Mouse (Mus musculus) forebrain, embryonic 11.5 days (tissue): ENCODE measurements around the gene Nup188. TPM values are rescaled to one million over a fixed set of nuclear protein-coding genes. Genes with fewer than 3 reads are reported as not detected.

Source experiments
- ATAC-seq: fragments of 200-750 bp; cut with Nextera tagmentation; replicated peaks from 2 replicates; pipeline ENCODE4 v1.8.0; 2017; ENCODE audit warnings: moderate TSS enrichment; ENCODE audit not compliant: low FRiP score
- DNase-seq: peaks from one replicate; pipeline ENCODE4 v3.0.0-alpha.2; 2017; ENCODE audit warnings: low spot score
- H3K27ac ChIP-seq: fragments of 300-500 bp; sonication (generic); 2 replicates; pipeline ENCODE4 v1.5.1; 2014; ENCODE audit warnings: low read depth, low read length
- H3K27me3 ChIP-seq: fragments of 300-500 bp; sonication (generic); 2 replicates; pipeline ENCODE4 v1.6.1; 2014; ENCODE audit warnings: mild to moderate bottlenecking, low read length, mixed read lengths; ENCODE audit not compliant: control insufficient read depth, insufficient read depth
- H3K36me3 ChIP-seq: fragments of 300-500 bp; sonication (generic); 2 replicates; pipeline ENCODE4 v1.6.1; 2014; ENCODE audit warnings: mild to moderate bottlenecking, low read length, moderate library complexity, mixed read lengths; ENCODE audit not compliant: control insufficient read depth, insufficient read depth
- H3K4me1 ChIP-seq: fragments of 300-500 bp; sonication (generic); replicated peaks from 2 replicates; pipeline ENCODE4 v1.6.1; 2014; ENCODE audit warnings: low read length, mixed read lengths; ENCODE audit not compliant: control insufficient read depth, insufficient read depth
- H3K4me2 ChIP-seq: fragments of 300-500 bp; sonication (generic); 2 replicates; pipeline ENCODE4 v1.6.1; 2014; ENCODE audit warnings: low read depth, mild to moderate bottlenecking, low read length, moderate library complexity, mixed read lengths; ENCODE audit not compliant: severe bottlenecking
- H3K4me3 ChIP-seq: fragments of 300-500 bp; sonication (generic); 2 replicates; pipeline ENCODE4 v1.5.1; 2014; ENCODE audit warnings: low read depth, low read length
- H3K9ac ChIP-seq: fragments of 300-500 bp; sonication (generic); 2 replicates; pipeline ENCODE4 v1.6.1; 2014; ENCODE audit warnings: low read length
- H3K9me3 ChIP-seq: fragments of 300-500 bp; sonication (generic); 2 replicates; pipeline ENCODE4 v1.6.1; 2016; ENCODE audit warnings: low read length, mixed read lengths; ENCODE audit not compliant: control insufficient read depth
- WGBS: fragments of 180-500 bp; shearing (Covaris S2); extraction: QIAGEN DNeasy Blood & Tissue Kit; methylation state at CpG from one replicate; pipeline ENCODE4 v1.1.7; 2014; 5-methylcytosine and 5-hydroxymethylcytosine counted together
- polyA plus RNA-seq: library from polyadenylated mRNA; unstranded; fragments of >200 nt; fragmentation: Nextera tagmentation; extraction: Ambion mirVana; gene quantifications from 2 replicates; pipeline ENCODE4 v1.2.1, GENCODE M21; 2014

Nup188 gene
- polyA plus RNA-seq, 1 experiment from 2014 or later, result 65.8 TPM

DNA sequence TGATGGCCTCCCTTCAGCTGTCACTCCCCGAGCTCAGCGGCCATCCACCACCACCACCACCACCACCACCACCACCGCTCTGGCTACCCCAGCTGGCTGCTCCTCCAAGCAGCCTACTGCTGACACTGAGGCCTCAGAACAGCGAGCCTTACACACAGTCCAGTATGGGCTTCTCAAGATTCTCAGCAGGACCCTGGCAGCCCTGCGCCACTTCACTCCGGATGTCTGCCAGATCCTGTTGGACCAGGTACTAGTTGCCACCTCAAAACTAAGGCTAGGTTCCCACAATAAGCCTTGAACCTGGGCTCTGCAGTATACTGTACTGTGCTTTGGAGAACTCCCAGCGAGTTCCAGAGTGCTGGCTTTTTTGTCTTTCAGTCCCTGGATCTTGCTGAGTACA lies 56.3 kb downstream of the Nup188 start:
- WGBS, result 93% methylated on average over 7 of the region's 7 CpGs

DNA sequence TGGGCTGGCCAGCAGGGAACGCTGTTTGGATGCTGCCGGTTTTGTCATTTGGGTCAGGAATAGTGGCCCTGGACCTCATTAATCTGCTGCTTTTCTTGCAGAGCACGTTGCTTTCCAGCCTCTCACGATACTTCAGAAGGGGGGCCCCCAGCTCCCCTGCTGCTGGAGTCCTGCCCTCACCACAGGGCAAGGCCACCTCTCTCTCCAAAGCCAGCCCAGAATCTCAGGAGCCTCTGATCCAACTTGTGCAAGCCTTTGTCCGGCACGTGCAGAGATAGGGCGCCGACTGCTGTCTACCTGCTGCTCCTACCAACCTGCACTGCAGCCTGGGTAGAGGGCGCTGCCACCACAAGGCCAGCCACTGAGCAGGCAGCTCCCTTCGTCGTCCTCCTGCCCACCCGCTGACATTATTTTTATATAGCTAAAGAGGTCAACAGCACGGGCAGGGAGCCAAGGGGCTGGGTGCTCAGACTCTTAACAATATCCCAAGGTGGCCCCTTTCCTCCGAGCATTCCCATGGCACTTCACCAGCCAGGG lies 57.5 kb downstream of the Nup188 start:
- H3K27me3 ChIP-seq, result no peaks in the 10 kb centered on the region
- 85% methylated on average over 14 of the region's 14 CpGs for WGBS
- H3K9me3 ChIP-seq, result no peaks in the 10 kb centered on the region
- no peak overlapping the region for H3K9ac ChIP-seq
- no peaks in the 10 kb centered on the region for H3K4me1 ChIP-seq
- H3K4me3 ChIP-seq, result no peak overlapping the region
- ATAC-seq (no peak), DNase-seq (no peak)
- H3K27ac ChIP-seq, result no peak overlapping the region
- no peak overlapping the region for H3K4me2 ChIP-seq
- peaks cover 31% of the 10 kb centered on the region for H3K36me3 ChIP-seq

More for the DNA sequence above, 56.3 kb downstream of the Nup188 start:
- no peak overlapping the region for H3K4me2 ChIP-seq
- no peaks in the 10 kb centered on the region for H3K4me1 ChIP-seq
- no peak overlapping the region for H3K4me3 ChIP-seq
- H3K27me3 ChIP-seq, result no peaks in the 10 kb centered on the region
- no peaks in the 10 kb centered on the region for H3K9me3 ChIP-seq
- peaks cover 31% of the 10 kb centered on the region for H3K36me3 ChIP-seq
- no peak overlapping the region for H3K9ac ChIP-seq
- no peak overlapping the region for H3K27ac ChIP-seq
- ATAC-seq (no peak), DNase-seq (no peak)

DNA sequence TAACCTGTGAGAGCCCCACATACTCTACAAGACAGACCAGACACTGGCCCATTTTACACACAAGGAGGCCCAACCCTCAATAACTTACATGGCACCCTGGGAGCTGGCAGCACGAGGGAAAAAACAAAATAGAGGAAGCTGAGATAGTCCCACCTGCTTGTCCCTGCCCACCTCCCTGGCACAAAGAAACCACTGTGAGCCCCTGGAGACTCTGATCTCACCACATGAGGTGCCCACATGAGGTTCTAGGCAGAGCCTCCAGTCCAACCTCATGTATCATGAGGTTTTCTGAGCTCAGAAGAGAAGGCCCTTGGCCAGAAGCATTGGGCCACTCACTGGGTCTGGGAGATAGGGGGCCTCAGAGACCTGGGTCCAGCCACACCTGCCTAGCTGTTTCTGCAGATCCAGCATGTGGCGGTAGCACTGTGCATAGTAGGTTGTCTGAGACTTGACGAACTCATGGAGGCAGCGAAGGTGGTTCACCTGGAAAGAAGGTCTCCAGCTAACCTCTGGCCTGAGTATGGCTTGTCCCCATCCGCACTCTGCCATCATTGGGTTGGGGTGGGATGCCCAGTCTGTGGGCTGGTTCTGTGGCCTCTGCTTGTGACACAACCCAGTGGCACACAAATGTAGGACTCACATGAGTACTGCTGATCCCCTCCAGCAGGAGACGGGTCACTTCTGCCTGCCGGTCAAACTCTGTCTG lies 59.9 kb downstream of the Nup188 start:
- Histone ChIP-seq H3K4me2 (no peak overlapping the region), H3K9ac (no peak overlapping the region), H3K27me3 (no peaks in the 10 kb centered on the region), H3K36me3 (peaks cover 18% of the 10 kb centered on the region), H3K4me1 (no peaks in the 10 kb centered on the region), H3K4me3 (no peak overlapping the region), H3K9me3 (no peaks in the 10 kb centered on the region), H3K27ac (no peak overlapping the region)
- ATAC-seq, result no peak
- DNase-seq, result no peak
- WGBS, result 86% methylated on average over 7 of the region's 7 CpGs

DNA sequence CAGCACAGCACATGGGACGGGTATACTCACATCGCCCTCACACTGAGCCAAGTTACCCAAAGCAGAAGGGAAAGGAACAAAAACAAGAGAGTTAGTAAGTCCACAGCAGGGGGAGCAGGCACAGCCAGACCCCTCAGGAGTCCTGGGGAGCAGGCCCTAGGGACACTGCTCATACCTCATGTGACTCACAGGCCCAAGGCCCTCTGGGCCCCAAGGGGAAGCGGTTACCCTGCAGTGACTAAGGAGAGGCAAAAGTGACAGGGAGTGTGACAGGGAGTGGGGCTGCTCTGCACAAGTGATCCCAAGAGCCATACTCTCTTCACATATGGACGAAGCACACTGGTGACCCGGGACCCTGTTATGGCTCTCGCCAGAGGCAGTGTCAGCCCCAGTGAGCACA lies 63.0 kb downstream of the Nup188 start:
- ATAC-seq (no peak), DNase-seq (no peak)
- H3K36me3 ChIP-seq, result peaks cover under 1% of the 10 kb centered on the region; the same call in 1 of the 2 replicates
- no peaks in the 10 kb centered on the region for H3K9me3 ChIP-seq
- no peaks in the 10 kb centered on the region for H3K4me1 ChIP-seq
- 89% methylated on average over 6 of the region's 6 CpGs for WGBS
- H3K4me2 ChIP-seq, result no peak overlapping the region
- H3K27me3 ChIP-seq, result no peaks in the 10 kb centered on the region
- H3K27ac ChIP-seq, result no peak overlapping the region
- H3K4me3 ChIP-seq, result no peak overlapping the region
- H3K9ac ChIP-seq, result no peak overlapping the region

DNA sequence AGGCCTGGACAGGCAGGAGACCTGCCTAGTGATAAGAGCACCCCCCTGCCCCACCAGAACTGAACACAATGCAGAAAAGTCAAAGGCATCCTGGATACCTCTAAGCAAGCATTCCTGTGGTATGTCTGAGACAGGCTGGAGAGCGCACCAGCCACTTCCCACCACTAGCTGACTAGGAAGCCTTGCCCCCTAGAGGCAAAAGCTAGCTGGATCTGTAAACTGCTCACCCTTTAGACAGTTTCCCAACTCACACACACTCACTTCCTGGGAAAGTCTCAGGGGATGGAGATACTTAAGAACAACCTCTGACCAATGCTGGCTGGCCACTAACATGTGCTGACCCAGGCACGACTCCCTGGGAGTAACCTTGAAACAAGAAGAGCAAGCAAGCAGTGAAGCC lies 65.0 kb downstream of the Nup188 start:
- Histone ChIP-seq H3K27ac (no peak overlapping the region), H3K4me3 (no peak overlapping the region), H3K4me2 (no peak overlapping the region), H3K9ac (no peak overlapping the region), H3K27me3 (no peaks in the 10 kb centered on the region), H3K36me3 (no peaks in the 10 kb centered on the region; the same call in 1 of the 2 replicates), H3K4me1 (no peaks in the 10 kb centered on the region), H3K9me3 (no peaks in the 10 kb centered on the region)
- ATAC-seq, result no peak
- WGBS, result 78% methylated on average over 2 of the region's 2 CpGs
- no peak for DNase-seq

DNA sequence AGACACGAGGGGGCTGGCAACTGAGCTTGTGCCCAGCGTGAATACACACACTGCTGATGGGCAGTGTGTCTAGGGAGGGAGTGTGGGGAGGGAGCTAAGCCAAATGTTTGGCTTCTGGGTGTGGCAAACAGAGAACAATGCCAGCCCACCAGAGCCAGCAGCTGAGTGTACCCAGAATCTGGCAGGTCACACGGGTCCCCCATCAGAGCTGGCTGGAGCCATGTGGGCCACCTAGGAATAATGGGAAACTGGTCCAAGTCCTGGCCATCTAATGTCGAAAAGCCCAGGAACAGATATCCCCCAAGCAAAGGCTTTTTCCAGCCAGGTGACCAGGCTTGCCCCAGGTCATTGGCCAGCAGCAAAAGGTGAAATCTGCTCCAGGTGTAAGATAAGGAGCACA lies 69.7 kb downstream of the Nup188 start:
- H3K4me2 ChIP-seq, result no peak overlapping the region
- H3K9ac ChIP-seq, result no peak overlapping the region
- no peak overlapping the region for H3K4me3 ChIP-seq
- ATAC-seq, result no peak
- no peaks in the 10 kb centered on the region for H3K27me3 ChIP-seq
- peaks cover 10% of the 10 kb centered on the region for H3K4me1 ChIP-seq
- H3K27ac ChIP-seq, result no peak overlapping the region
- no peaks in the 10 kb centered on the region for H3K36me3 ChIP-seq
- 74% methylated on average over 4 of the region's 4 CpGs for WGBS
- DNase-seq, result no peak
- no peaks in the 10 kb centered on the region for H3K9me3 ChIP-seq

DNA sequence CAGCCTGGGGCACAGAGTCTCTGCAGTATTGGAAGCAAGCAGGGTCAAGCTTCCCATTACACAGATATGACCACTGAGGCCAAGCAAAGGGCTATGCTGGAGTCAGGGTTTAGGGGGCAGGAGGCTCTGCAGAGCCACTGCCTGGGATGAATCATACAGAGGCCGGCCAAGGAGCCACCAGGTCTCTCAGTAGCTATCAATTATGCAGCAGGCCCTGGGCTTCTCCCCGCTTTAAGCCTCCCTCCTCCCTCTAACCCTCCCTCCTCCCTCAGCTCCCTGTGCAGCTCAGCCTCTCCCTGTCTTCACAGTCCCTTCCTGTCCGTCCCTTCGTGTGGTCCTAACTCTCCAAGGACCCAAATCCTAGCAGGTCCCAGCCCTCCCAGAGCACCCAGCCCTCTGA lies 70.1 kb downstream of the Nup188 start:
- Histone ChIP-seq H3K9me3 (no peaks in the 10 kb centered on the region), H3K4me2 (no peak overlapping the region), H3K4me1 (peaks cover 10% of the 10 kb centered on the region), H3K36me3 (no peaks in the 10 kb centered on the region), H3K27ac (no peak overlapping the region), H3K9ac (no peak overlapping the region), H3K27me3 (no peaks in the 10 kb centered on the region), H3K4me3 (no peak overlapping the region)
- WGBS, result 65% methylated on average over 4 of the region's 4 CpGs
- ATAC-seq (no peak), DNase-seq (no peak)

DNA sequence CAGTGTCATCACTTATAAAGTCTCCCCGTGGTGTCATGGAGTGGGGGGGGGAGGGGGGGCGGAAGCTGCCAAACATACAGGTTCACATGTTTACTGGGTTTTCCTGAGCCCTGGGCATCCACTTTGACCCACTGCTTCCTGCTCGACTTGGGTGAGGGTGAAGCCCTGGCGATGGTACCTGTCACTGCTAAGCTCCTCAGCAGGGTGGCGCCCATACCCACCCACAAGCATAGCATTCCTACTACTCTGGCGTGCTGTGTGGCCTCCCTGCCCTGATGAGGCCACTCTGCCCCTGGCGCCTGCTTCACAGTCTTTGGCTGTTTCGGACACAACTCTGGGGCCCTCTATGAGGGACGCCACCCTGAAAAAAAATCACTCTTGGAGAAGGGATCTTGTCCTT lies 70.7 kb downstream of the Nup188 start:
- WGBS, result 65% methylated on average over 9 of the region's 9 CpGs

More for the DNA sequence above, 70.7 kb downstream of the Nup188 start:
- H3K36me3 ChIP-seq, result no peaks in the 10 kb centered on the region
- no peak overlapping the region for H3K4me2 ChIP-seq
- H3K4me3 ChIP-seq, result no peak overlapping the region
- ATAC-seq (no peak), DNase-seq (no peak)
- H3K4me1 ChIP-seq, result peaks cover 10% of the 10 kb centered on the region
- no peaks in the 10 kb centered on the region for H3K27me3 ChIP-seq
- H3K9ac ChIP-seq, result no peak overlapping the region
- H3K9me3 ChIP-seq, result no peaks in the 10 kb centered on the region
- no peak overlapping the region for H3K27ac ChIP-seq
